Mouse (Mus musculus): ENCODE measurements around the gene Elp4. TPM values are rescaled to one million over a fixed set of nuclear protein-coding genes. Genes with fewer than 3 reads are reported as not detected.

The Elp4 gene
- total RNA-seq, 2 experiments from 2014 or later = 7.1 to 8.6 TPM

DNA sequence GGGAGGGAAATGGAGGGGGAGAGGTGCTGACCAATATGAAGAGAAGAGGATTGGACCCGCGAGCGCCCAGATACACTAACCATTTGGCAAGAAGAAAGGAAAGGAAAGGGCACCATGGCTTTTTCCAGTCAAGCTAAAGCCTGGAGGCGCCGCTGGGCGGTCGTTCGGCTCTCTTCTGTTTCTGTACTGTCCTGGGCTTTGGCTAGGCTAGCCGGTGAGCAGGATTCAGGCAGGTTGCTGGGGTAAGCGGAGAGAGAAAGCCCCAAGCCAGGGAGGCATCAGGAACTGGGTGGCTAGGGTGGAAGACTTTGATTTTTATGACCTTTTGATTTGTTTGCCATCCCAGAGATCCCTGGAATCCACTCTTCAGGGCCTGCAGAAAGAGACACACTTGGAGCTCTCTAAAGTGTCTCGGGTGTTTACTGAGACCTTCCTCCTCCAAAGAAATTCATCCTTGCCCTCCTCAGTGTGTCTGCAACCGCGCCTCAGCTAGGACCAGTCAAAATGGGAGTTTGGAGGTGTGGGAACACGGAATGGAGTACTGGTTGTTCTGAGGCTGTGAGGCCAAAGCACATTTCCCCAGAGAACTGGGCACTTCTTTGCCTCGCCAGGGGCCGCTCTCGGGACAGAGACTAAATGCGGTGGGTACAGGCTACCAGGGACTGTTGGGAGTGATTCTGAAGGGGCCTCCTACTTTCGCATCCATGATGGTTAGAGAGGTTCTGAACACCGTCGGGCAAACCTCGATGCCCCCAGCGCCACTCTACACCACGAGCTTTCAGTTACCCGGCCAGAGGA is 232.4 kb downstream of the Elp4 start:
- DNase-seq (ENCODE audit: low spot score) = no peak

GRCm38 (mm10) chr2:105671116-105671797 is 233.1 kb downstream of the Elp4 start:
- no peak for DNase-seq (ENCODE audit: low spot score)

- no peak for DNase-seq (ENCODE audit: low spot score)
Measured at GRCm38 (mm10) chr2:105670731-105671095, 233.7 kb downstream of the Elp4 start.

GRCm38 (mm10) chr2:105669881-105670730 is 234.3 kb downstream of the Elp4 start:
- DNase-seq (ENCODE audit: low spot score) = no peak

- no peak for DNase-seq (ENCODE audit: low spot score)
Measured at GRCm38 (mm10) chr2:105669371-105669861, 234.9 kb downstream of the Elp4 start.

DNA sequence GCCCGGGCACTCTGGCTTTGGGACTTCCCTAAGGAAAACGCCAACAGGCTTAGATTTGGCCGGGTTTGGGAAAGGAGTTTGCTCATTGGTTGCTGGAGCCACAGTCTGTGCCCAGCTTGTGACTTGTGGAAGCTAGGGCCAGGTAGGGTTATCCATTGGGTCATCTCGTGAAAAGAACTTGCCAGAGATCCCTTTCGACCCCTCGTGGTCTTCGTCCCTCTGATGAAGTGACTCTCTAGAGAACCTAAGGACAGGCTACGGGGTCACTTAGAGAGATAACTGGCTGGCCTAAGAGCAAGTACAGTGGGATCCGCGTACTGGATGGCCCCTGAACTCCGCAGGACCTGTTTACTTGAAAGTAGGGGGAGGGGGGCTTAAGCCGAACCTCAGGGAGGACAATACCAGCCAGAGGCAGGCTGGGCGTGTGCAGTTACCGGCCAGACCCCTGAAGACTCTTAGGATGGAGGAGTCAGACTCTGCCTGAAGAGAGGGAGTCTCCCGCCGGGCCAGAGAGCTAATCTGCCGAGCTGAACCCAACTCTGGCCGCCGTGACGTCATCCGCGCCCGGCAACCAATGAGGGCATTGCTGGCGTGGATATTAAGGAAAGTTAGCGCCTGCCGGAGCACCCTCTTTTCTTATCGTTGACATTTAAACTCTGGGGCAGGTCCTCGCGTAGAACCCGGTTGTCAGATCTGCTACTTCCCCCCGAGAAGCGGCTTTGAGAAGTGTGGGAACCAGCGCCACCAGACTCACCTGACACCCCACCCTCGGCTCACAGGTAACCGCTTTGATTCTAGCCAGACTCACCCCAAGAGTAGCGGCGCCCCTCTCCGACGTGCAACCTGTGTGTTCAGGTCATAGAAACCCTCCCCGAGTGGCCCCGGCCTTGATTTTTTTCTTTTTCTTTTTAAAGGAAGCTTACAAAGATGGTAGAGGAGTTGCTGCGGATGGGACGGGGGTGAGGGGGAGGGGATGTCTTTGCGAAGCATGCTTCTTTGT is 235.8 kb downstream of the Elp4 start, which contains the start of gene Pax6:
Gene Pax6 (plus strand): TSS at position 630 of the 1,000 bp plus-strand sequence.
- no peak for DNase-seq (ENCODE audit: low spot score)

DNA sequence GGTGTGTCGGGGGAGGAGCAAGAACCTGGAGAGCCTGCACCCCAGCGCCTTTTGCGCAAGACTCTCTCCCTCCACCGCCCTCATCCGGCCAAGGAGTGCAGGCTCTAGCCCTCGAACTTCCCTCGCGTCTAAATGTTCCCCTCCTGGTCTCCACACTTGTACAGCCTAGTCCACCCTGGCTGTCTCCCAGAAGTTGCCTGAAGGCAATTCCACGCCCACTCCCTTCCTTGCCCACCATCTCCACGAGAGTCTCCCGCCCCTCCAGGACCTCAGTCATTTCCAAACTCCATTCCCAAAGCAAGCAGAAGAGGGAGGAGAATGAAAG is 236.8 kb downstream of the Elp4 start:
- no peak for DNase-seq (ENCODE audit: low spot score)

DNA sequence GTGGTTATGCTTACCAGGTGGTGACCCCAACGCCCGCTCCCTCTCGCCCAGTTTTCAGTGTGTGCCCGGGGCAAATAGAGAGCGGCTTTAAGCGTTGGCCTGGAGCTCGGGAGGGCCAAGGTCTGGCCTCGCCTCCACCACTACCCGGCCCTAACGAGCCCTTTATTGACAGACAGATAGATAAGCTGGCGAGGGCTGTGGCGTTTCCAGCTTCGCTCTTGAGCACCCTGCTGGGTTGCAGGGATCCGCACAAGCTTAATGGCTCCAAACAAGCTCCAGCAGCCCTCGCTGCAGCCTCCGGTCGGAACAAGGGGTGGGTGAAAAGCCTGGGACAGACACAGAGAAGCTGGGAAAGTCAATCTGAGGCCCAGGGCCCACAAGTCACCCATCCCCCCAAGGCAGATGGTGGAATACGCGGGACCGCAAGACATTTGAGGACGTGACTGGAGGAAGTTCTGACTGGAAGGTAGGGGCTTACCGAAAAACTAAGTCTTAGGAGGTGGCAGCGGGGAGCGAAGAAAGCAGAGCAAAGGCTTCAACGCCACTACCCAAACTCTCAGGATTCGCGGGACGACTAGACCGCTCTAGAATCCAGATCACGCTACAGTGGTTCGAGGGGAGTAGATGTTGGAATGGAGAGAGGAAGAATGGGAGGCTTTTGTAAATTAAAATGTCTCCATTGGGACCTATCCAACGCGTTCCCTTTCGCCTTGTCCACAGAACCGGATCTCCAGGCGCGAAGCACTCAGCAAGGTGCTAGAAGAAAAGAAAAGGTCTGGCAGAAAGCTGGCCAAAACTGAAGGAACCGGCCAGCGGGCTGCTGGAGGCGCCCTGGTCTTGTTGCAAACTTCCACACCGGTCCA is 237.4 kb downstream of the Elp4 start:
- no peak for DNase-seq (ENCODE audit: low spot score)

- DNase-seq (ENCODE audit: low spot score) = no peak
Measured at GRCm38 (mm10) chr2:105666331-105666730, 238.0 kb downstream of the Elp4 start.

- DNase-seq (ENCODE audit: low spot score) = no peak
Measured at GRCm38 (mm10) chr2:105665491-105666250, 238.7 kb downstream of the Elp4 start.

DNA sequence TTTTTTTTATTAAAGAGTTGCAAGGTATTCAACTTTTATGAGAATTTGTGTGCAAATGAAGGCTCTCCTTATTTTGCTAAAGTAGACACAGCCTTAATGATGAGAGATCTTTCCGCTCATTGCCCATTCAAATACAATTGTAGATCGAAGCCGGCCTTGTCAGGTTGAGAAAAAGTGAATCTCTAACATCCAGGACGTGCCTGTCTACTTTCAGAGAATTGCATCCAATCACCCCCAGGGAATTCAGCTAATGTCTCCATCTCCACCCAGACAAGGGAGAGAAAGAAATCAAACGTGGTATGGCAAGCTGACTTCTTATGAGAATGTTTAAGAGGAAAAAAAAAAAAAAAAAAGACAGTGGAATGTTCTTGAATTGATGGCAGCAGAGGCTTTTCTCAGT is 239.4 kb downstream of the Elp4 start:
- no peak for DNase-seq (ENCODE audit: low spot score)

DNA sequence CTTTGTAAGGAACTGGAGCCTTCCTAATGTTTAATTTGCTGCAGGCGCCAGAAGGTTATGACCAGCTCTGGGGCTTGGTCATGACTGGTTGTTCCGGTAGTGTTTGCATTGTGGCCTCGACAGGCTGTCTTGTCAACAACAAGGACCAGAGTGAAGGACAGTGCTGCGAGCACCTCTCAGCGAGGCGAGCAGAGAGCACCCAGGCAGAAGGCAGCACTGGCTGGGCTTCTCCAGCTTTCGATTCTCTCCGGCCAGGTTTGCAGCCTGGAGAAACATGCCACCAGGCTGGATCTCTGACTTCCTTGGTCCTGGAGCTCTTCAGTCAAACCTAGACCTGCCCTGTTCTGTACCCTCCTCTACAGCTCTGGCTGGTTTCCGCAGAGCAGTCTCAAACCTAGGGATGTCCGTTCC is 241.3 kb downstream of the Elp4 start:
- no peak for DNase-seq (ENCODE audit: low spot score)

- no peak for DNase-seq (ENCODE audit: low spot score)
Measured at GRCm38 (mm10) chr2:105662606-105663005, 241.8 kb downstream of the Elp4 start.

DNA sequence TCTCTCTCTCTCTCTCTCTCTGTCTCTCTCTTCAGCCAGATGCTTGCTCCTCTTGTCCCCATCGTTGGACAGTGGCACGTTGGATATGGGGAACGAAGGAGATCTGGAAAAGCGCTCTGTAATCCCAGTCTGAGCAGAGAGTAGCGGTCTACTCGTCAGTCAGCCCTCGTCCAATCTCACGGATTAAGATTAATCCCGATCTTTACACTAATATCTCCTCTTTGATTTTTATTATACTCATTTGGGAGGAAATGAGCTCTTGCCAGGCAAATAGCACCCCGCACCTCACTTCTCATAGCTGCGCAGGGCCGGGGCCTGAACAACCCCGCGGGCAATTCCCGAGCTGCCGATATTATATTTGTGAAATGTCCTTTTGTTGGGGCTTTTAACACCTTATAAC is 242.2 kb downstream of the Elp4 start:
- no peak for DNase-seq (ENCODE audit: low spot score)

DNA sequence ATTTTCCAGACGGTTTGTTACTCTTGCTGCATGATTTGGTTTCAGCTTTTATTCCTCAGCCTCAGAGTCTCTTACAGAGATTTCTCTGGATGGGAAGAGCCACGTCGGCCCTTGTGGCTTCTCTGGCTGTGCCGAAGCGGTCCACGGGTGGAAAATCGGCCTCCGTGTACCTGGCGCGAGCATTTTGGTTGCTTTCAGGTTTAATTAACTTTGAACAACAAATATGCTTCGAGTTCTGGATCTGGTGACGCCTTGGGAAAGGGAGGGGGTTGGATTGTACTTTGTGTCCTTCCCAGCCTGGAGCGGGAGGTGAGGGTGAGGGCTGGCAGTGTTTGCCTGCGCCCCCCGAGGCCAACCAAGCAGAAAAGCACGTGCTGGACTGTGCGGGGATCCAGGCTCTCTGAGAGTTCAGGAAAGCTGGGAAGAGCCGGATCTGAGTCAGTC is 242.7 kb downstream of the Elp4 start:
- no peak for DNase-seq (ENCODE audit: low spot score)

DNA sequence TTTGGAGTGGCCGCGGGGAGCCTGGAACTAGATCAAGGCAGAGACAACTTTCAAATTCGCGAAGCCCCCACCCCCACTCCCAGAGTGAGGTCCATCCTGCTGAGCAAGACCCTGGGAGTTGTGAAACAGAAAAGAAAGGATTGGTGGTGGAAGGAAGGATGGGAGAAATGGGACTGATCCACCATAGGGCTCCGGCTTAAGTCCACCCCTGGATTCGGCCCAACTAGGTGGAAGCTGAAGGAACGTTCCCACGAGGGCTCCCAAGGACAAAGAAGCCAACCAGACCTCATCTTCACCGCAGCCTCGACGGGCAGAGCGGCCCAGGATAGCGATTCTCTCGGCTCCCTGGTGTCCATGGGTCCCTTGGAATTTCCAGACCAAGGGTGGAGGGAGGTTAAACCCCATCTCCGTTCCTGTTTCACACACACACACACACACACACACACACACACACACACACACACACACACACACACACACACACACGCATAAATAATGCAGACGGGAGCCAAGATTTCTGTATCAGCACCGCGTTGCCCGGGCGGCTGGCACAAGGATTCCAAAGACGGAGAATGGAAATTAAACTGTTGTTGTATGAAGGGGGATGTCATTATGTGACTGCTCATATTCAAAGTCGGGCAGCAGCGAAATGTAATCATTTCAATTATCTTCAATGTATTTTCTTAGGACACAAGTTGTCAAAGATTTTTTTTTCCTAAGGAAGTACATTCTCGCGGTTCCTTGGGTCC is 243.3 kb downstream of the Elp4 start:
- no peak for DNase-seq (ENCODE audit: low spot score)

DNA sequence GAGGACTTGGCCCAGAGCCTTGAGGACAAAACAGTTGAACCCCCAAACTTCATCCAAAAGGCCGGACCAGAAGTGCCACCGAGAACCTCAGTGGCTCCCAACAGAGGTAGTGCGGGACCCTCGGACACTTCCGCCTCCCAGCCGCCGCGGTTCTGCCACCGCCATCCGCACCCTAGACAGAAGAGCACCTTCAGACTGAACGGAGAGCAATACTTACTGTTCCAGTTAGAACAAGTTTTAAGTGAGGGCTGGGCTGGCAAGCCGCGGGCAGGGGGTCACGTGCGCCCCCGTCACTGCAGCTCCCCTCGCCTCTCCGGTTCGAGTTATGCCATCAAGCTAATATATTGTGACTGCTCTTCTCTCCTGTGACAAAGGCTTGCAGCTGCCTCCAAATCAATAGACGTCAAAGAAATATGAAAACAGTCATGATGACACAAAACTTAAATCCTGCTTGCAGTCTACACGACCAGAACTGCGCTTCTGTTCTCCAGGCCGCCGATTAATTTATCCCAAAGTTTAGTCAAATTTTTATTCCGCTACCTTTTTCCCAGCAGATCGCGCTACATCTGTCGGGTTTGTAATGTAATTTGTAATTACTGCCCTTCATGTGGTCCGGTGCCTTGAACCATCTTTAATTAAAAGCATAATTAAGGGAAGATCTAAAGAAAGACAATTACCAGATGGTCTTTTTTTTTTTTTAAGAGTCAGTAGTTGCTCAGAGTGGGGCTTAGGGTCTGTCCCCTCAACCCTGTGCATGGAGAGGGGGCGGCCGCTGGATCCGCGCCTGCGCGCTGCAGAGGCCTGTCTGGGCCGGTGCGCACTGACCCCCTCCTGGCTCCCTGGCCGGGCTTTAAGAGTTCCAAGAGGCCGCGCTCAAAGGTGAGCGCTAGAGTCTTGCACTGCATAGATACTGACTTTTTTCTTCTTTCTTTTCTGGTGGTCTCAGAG is 244.2 kb downstream of the Elp4 start:
- no peak for DNase-seq (ENCODE audit: low spot score)
